Mouse (Mus musculus) lung, postnatal 10 days (tissue): ENCODE results near the gene Palm2.

ENCODE experiments used
- DNase-seq: peaks from one replicate; pipeline ENCODE4 v3.0.0; 2021

Palm2 gene

DNA sequence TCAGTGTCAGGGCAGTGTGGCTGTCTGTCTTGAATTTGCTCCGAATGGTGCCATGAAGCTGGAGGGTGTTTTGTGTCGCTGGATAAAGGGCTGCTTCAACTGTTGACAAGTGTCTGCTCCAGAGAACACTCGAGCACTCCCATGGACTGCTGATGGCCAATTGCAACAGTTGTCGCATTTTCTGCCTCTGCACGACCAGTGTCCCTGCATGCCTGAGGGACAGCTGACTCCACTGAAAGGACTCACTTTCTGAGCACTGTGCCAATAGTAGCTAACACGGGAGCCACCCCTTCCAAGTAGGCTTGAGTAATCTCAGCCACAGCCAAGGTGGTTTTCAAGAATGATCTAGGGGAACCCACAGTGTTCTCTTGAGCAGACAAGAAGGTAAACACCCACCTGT, 135.7 kb downstream of the Palm2 start:
- peak; percentile 37 for DNase-seq

DNA sequence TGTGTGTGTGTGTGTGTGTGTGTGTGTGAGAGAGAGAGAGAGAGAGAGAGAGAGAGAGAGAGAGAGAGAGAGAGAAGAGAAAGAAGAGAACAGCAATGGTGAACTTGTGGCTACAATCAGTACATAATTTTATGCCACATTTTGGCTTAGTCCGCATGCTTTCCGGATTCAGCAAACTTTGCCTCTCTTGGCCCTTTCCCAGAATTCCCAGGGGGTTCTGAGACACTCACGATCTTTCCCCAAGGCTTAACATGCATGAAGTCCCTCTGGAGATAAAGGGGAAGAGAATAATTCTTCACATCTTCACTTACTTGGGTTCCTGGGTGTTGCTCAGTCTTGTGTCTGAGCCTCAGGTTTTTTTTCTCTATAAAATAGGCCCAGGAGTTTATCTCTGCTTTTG, 136.2 kb downstream of the Palm2 start:
- peak; percentile 26 for DNase-seq

DNA sequence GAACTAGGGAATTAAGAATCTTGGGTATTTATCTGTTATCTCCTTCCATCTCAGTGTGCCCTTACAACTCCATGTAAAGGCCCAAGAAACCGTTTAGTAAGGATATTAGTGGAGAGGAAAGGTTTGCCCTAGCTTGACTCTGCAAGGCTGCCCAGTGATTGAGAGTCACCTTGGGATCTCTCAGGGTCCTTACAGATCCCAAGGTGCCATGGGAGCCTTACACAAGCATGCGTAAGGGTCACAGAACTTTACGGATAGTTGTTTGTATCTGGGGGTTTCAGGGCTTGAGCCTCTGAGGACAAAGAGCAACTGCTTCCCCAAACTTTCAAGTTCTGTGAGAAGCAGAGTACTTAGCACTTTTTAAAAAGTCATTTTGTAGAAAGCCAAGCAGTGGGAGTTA, 140.1 kb downstream of the Palm2 start:
- DNase-seq = no peak

- no peak for DNase-seq
Observed at GRCm38 (mm10) chr4:57574646-57575045, 140.6 kb downstream of the Palm2 start.

DNA sequence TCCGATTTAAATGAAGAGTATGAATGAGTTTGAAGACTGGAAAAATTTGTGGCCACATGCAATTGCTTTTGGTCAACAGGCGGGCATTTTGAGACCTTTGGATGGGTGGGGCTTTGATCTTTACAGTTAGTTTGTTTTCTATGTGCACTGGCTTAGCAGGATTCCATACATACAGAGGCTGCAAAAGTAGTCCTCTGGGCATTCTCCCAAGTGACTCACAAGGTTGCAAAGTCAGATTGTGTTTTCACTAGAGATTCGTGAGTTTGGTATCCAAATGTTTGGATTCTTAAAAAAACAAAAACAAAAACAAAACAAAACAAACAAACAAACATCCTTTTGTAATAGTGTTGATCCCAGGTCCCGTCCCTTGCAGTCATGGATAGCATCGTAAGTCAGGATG, 141.6 kb downstream of the Palm2 start:
- no peak for DNase-seq

- no peak for DNase-seq
Observed at GRCm38 (mm10) chr4:57576095-57576494, 142.0 kb downstream of the Palm2 start.

GRCm38 (mm10) chr4:57579683-57580082, 145.6 kb downstream of the Palm2 start:
- DNase-seq = peak; percentile 18

- DNase-seq = no peak
Observed at GRCm38 (mm10) chr4:57585281-57585800, 151.3 kb downstream of the Palm2 start.

DNA sequence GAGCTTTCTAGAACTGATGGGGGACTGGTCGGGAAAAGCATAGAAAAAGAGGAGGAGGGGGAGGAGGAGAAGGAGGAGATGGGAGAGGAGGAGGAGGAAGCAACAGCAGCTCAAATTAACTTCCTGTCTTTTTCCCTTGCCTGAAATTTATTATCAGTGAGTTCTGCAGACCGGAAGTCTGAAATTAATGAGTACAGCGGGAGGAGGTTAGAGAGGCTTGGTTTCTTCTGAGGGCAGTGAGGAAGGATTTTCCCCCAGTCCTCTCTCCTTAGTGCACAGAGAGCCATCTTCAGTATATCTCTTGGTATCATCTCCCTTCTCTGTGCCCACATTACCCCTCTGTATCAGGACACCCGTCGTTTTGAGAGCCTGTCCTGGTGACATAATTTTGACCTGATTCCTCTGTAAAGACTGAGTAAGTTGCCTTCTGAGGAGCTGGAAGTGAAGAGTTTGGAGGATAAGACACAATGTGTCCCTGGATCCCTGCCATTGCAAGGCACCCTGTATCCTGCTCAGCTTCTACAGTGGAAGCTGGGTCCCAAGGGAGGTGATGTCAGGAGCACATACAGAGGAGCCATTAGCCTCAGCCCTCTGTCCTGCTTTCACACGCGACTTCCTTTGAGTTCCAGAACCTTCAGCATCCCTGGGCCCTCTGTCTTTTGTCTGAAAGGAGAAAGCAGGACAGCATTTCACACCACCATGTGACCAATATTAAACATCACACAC, 153.0 kb downstream of the Palm2 start:
- peak; percentile 45 for DNase-seq

DNA sequence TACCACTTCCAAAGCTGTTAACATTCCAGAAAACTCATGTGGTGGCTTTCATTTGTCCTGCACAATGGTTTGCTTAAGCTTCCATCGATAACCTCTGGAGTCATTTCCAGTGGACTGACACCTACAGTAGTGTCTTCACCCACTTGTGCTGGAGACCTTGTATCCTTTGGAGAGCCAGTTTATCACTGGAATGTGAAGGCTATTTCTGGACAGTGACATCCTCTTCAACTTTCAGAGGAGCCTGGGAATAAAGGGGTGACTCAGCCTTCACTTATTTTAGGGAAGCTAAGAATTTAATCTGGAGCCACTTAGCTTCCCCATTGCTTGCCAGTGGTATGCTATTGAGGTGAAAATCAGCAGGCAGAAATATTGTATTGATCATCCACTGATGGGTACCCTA, 154.3 kb downstream of the Palm2 start:
- DNase-seq = no peak

DNA sequence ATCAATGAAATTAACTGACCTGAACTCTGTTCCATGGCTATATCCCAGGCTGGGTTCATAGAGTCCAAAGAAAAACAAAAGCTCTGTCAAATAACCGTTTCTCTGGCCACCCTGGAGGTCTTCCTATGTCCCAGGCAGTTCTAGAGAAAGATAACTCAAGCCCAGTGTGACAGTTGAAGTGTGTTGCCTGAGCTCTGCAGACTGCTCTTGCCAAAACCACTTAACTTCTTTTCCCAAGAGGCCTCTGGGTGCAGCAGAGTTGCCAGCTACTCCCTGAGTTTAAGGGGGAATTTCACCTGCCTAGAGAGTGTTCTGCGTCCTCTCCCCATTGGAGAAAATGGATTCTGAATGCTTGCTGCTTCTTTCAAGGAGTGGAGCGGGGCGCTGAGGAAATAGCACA, 158.7 kb downstream of the Palm2 start:
- DNase-seq = no peak

DNA sequence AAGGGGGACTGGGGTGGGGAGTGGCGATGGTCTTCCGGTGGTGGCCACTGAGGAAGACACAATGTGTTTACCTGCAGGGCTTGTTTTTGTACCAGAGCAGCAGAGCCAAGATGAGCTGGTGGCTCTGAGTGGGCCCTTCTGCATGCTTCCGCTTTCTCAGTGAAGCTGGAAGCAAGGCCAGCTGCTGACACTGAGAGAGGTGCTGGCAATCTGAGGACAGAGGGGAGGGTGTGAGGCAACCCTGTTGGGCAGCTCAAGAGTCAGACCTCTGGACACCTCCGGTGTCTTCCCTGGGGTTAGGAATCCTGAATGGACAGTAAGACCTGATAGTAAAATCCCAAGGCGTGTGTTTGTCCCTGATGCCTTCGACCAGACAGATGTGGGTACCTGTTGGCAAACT, 165.9 kb downstream of the Palm2 start:
- no peak for DNase-seq

- peak; percentile 62 for DNase-seq
Observed at GRCm38 (mm10) chr4:57600685-57601457, 166.8 kb downstream of the Palm2 start.

DNA sequence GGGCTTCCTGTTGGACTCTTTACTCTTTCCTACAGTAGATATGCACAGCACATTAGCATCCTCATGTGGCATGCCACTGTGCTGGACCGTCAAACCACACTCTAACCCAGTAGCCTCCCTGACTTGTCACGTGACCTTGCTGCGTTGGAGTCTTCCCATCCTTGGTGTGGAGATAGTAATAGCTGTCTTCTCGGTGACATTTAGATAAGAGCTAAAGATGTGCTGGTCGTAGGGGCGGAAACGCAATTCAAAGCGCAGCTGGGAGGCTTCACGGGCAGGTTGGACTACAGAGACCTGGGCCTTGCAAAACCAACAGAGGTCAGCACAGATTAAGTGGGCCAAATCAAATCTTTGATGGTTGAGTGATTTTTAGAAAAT, 167.4 kb downstream of the Palm2 start:
- DNase-seq = peak; percentile 52

DNA sequence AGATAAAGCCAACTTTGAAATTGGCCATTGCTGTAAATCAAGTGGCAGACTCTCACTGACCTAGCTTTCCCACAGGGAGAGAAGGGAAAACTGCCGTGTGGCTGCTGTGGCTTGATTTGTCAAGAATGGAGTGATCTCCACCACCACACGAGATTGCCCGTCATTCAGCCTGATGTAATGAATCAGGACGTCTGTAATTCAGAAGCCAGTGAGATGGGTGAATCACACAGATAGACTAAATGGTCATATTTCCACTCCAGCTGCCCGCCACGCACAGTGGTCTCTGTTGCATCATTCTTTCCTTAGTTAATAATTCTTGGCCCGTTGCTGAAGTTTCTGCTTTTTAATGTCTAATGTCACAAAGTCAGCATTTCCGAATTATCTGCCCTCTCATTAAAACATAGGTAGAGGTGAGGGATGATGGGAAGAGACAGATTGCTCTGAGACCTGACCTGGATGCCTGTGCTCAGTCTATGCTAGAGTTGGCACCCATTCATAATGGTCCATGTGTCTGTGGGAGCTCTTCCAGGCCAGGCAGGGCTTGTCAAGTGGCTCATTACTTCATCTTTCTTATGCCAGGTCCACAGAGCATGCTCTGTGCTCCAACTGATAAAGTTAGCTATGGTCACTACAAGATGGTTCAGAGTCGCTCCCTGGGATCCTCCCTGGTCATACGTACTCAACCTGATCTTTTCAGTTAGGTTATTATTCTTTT, 168.0 kb downstream of the Palm2 start:
- no peak for DNase-seq

DNA sequence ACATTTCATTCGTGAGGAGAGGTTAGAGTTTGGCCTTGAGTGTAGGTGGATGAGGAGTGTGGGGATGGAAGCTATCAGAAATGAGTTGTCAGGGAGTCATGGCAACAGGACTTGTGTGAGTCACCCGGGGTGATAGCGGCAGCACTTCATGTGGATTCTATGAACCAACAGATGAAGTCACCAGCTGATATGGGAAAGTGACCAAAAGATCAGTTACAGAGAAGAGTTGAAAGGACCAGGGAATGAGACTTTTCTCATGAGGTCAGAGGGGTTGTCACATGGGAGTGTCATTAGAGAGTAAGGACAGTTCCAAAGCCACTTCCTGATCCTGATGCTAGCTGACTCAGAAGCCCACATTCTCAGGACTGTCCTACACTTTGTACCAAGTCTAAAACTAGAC, 172.2 kb downstream of the Palm2 start:
- DNase-seq = peak; percentile 9

- peak; percentile 94 for DNase-seq
Observed at GRCm38 (mm10) chr4:57607247-57607942, 173.3 kb downstream of the Palm2 start.

DNA sequence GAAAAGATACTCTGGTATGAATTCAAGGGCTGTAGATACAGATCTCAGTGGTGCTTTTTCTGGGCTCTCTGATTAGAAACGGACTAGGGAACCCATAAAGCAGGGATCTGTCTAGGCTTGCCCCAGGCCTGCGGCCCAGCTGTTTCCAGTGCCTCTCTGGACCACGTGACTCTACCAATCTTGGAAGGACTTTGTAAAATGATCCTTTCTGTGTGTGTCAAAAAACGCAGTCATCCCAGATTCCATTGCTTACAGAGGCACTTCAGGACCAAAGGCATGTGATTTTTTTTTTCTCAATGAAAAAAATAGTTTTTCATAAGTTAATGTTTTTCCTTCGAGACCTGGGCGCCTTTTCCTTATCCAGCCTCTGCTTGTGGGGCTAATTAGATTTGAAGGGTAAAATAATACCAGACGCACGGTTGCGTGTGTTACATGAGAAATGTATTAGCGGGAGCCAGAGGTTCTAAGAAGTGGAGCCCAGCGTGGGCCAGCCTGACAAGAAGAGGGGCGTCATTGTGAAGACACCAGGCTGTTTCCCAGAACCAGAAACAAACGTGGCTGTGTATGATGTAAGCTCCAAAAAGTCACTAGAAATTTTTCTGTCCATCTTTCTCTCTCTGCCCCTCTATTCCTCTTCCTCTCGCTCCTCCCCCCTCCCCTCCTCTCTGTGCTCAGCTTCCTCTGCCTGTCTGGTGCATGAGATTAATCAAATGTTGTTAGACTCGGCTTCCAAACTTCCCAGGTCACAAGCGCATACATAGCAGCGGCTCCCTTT, 177.4 kb downstream of the Palm2 start:
- DNase-seq = peak; percentile 55

DNA sequence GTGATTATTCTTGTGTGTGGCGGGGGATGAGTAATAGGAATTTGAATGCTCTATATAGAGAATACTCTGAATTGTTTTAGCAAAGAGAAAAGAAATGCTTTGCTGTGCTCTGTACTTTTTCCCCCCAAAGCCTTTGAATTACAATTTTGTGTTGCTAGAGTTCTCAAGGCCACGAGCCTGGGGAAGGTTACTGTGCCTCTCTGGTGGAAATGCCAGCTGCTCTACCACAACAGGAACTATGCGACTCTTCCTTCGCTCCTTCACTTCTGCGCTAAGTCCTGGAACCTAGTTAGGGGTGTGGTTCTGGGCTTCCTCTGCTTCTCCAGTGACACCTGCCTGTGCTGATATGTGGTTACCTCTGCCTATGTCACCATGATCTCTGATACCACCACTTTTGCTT, 178.7 kb downstream of the Palm2 start:
- no peak for DNase-seq

DNA sequence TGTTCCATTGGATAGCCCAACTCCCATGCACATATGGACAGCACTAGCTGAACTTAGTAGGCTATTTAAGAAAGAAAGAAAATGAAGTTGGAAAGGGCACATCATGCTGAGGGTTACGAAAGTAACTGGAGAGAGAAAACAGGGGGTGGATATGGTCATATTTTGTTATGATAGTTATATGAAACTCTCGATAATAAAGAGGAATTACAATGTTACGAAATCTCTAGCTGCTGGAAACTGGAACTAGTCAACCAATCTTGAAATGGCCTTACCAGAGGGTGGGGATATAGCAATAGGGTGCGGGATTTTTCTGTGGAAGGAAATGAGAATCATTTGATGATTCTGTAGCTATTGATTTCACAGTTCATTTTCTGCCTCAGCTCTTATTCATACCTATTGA, 180.6 kb downstream of the Palm2 start:
- no peak for DNase-seq

DNA sequence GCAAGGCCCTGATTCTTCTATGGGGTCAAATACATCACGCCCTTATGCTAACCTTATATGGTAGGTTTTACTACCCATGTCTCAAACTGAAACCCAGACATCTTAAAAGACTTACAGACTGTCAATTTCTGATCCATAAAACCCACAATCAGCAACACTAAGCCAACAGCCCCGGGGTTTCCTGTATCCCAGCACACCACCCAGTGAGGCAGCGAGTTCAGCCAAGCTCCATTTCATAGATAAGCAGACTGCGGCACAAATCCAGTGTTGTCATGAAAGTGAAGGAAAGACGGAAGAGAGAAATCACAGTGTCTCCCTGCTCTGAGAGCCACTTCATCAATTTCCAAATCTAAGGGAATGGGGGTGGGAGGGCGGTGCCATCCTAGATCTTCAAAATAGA, 184.7 kb downstream of the Palm2 start:
- DNase-seq = no peak

DNA sequence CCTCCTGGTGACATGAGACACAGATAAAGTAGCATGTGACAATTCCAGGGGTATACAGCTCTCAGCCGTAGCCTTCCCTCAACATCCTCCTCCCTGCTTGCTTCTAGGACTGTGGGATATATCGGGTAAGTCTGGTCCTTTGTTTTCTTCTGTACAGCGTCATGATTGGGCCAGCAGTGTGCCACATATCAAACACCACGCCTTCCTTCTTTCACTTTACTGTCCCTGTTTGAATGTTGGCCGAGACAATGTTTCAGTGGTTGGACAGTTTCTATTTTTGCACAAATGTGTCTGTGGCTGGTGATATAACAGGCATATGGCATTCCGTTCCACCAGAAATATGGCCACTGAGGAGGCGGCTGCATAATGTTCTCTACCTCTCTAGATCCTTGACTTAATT, 188.8 kb downstream of the Palm2 start:
- no peak for DNase-seq
